Comparison of ENCODE assay signal across 9 mouse cellular contexts in genomic region chr15:31627277-31628154, GRCm38 (mm10). TPM values are rescaled to one million over a fixed set of nuclear protein-coding genes. Genes with fewer than 3 reads are reported as not detected.
DNase-seq lines count a peak whose midpoint lies in the region; ATAC-seq and TF ChIP-seq lines count a peak whose summit lies in the region.
"Had no signal": no experiment of that assay in that cellular context is flagged by ENCODE, and none has a peak within 500 bp of the region (broad histone marks: within the 10 kb centered on the region; RNA-seq: fewer than 3 reads in every experiment).

No protein-coding gene starts in this region.

- no peak for ATAC-seq in intestine, embryonic 14.5 days (replicated peaks; ENCODE audit: low FRiP score, low TSS enrichment, low read depth)
- no peak for ATAC-seq in intestine, postnatal 0 days
- no peak for ATAC-seq in hindbrain, embryonic 11.5 days (ENCODE audit: low FRiP score)
- peak; percentile 20; the same call in 1 of the 2 replicates for ATAC-seq in megakaryocyte progenitor cell, adult 5-6 weeks (replicated peaks; ENCODE audit: poor library complexity)

- no peak for TF ChIP-seq POLR2A in brain, embryonic 14.5 days (IDR thresholded peaks at IDR 0.05; ENCODE audit: borderline replicate concordance, extremely low read depth, insufficient read depth, insufficient read length, poor library complexity, severe bottlenecking)

- no peaks in the 10 kb centered on the region for H3K9me3 ChIP-seq in intestine, embryonic 14.5 days (ENCODE audit: control insufficient read depth, low read length)
- H3K9me3 ChIP-seq in intestine, postnatal 0 days (ENCODE audit: control insufficient read depth), result no peaks in the 10 kb centered on the region
- H3K9me3 ChIP-seq in hindbrain, embryonic 11.5 days (ENCODE audit: control insufficient read depth, low read length), result no peaks in the 10 kb centered on the region

- DNase-seq in intestine, embryonic 14.5 days (ENCODE audit: low spot score), result peak; percentile 59
- DNase-seq in brain, embryonic 14.5 days (ENCODE audit: low read depth), result peak; percentile 79
- peak; percentile 15 for DNase-seq in hindbrain, embryonic 11.5 days (ENCODE audit: low spot score)
- no peak for DNase-seq in urinary bladder, postnatal 36 days (ENCODE audit: low spot score in 2 of 2)
- DNase-seq in cerebellum, adult 9-11 months, result no peak
- no peak for DNase-seq in heart, postnatal 10 days
- DNase-seq: kidney, adult 9 months had no signal

- H3K27ac ChIP-seq in intestine, embryonic 14.5 days (ENCODE audit: low read depth), result peak overlapping the region; percentile 77; the same call in 1 of the 2 replicates
- H3K27ac ChIP-seq in intestine, postnatal 0 days (ENCODE audit: low read depth, low read length), result no peak overlapping the region
- no peak overlapping the region for H3K27ac ChIP-seq in hindbrain, embryonic 11.5 days (ENCODE audit: low read depth, low read length)

- peak overlapping the region; percentile 29 for H3K4me2 ChIP-seq in intestine, embryonic 14.5 days (ENCODE audit: low read length)
- H3K4me2 ChIP-seq in intestine, postnatal 0 days (replicated peaks; ENCODE audit: low read depth), result no peak overlapping the region
- H3K4me2 ChIP-seq in hindbrain, embryonic 11.5 days (replicated peaks; ENCODE audit: low read depth, low read length), result no peak overlapping the region

- no peak overlapping the region for H3K4me3 ChIP-seq in intestine, embryonic 14.5 days (ENCODE audit: low read depth, low read length)
- H3K4me3 ChIP-seq in intestine, postnatal 0 days (ENCODE audit: low read depth, low read length), result no peak overlapping the region
- H3K4me3 ChIP-seq in hindbrain, embryonic 11.5 days (ENCODE audit: low read depth, low read length), result no peak overlapping the region

- H3K9ac ChIP-seq in intestine, embryonic 14.5 days (ENCODE audit: low read length), result no peak overlapping the region
- H3K9ac ChIP-seq in intestine, postnatal 0 days (ENCODE audit: low read depth, low read length), result no peak overlapping the region
- H3K9ac ChIP-seq in hindbrain, embryonic 11.5 days (ENCODE audit: low read depth, low read length), result no peak overlapping the region

- intact Hi-C loops in heart, postnatal 10 days (cut with DNase I), result no loop called here

- no peaks in the 10 kb centered on the region for H3K27me3 ChIP-seq in intestine, embryonic 14.5 days (replicated peaks; ENCODE audit: control insufficient read depth, insufficient read depth, low read length)
- H3K27me3 ChIP-seq in intestine, postnatal 0 days (replicated peaks; ENCODE audit: control insufficient read depth, insufficient read depth, low read length), result no peaks in the 10 kb centered on the region
- H3K27me3 ChIP-seq in hindbrain, embryonic 11.5 days (ENCODE audit: control insufficient read depth, insufficient read depth, low read length), result no peaks in the 10 kb centered on the region

- H3K36me3 ChIP-seq in intestine, embryonic 14.5 days (ENCODE audit: control insufficient read depth, insufficient read depth, low read length), result no peaks in the 10 kb centered on the region
- no peaks in the 10 kb centered on the region for H3K36me3 ChIP-seq in intestine, postnatal 0 days (ENCODE audit: control insufficient read depth, insufficient read depth)
- H3K36me3 ChIP-seq in hindbrain, embryonic 11.5 days (ENCODE audit: control insufficient read depth, insufficient read depth, low read length), result no peaks in the 10 kb centered on the region

- TF ChIP-seq CTCF in intestine, postnatal 0 days (IDR thresholded peaks at IDR 0.05; ENCODE audit: low read depth), result no peak
- TF ChIP-seq CTCF in brain, embryonic 14.5 days (IDR thresholded peaks at IDR 0.05; ENCODE audit: borderline replicate concordance, extremely low read depth, insufficient read depth, insufficient read length), result no peak

- H3K4me1 ChIP-seq in intestine, embryonic 14.5 days (replicated peaks; ENCODE audit: control insufficient read depth, insufficient read depth, low read length), result peaks cover 7% of the 10 kb centered on the region; the same call in 1 of the 2 replicates
- H3K4me1 ChIP-seq in intestine, postnatal 0 days (replicated peaks; ENCODE audit: control insufficient read depth, insufficient read depth, low read length), result no peaks in the 10 kb centered on the region
- no peaks in the 10 kb centered on the region for H3K4me1 ChIP-seq in hindbrain, embryonic 11.5 days (replicated peaks; ENCODE audit: control insufficient read depth, insufficient read depth, low read length)

- 28% methylated on average over 12 of the region's 12 CpGs for WGBS in intestine, embryonic 14.5 days
- 50% methylated on average over 12 of the region's 12 CpGs for WGBS in intestine, postnatal 0 days
- 56% methylated on average over 12 of the region's 12 CpGs for WGBS in hindbrain, embryonic 11.5 days

RNA-seq across cellular contexts. Expression of gene Fam173b, which starts 25.9 kb away (rescaled TPM):
- polyA plus RNA-seq in intestine, embryonic 14.5 days (2014; fragmentation: Nextera tagmentation; extraction: Ambion mirVana), result 13.1 and 16.5 TPM in 2 replicates
- 9.0 and 9.8 TPM in 2 replicates for polyA plus RNA-seq in intestine, postnatal 0 days (2015; fragmentation: Nextera tagmentation; extraction: Ambion mirVana)
- 13.4 and 14.9 TPM in 2 replicates for polyA plus RNA-seq in brain, embryonic 14.5 days (2012; rRNA removed)
- 14.7 and 15.6 TPM in 2 replicates for polyA plus RNA-seq in hindbrain, embryonic 11.5 days (2014; fragmentation: Nextera tagmentation; extraction: Ambion mirVana)
- 8.4 and 10.7 TPM in 2 replicates for total RNA-seq in megakaryocyte progenitor cell, adult 5-6 weeks (2015)
- total RNA-seq in megakaryocyte progenitor cell, adult 5-6 weeks (2017), result 7.7 and 11.7 TPM in 2 replicates
- total RNA-seq in heart, postnatal 10 days (2021), result 10 to 100 TPM; 15.3 to 16.4 TPM

RNA-seq across cellular contexts. Expression of gene Cct5, which starts 25.9 kb away (rescaled TPM):
- 599 and 621 TPM in 2 replicates for polyA plus RNA-seq in intestine, embryonic 14.5 days (2014; fragmentation: Nextera tagmentation; extraction: Ambion mirVana)
- 165 and 172 TPM in 2 replicates for polyA plus RNA-seq in intestine, postnatal 0 days (2015; fragmentation: Nextera tagmentation; extraction: Ambion mirVana)
- 354 and 372 TPM in 2 replicates for polyA plus RNA-seq in brain, embryonic 14.5 days (2012; rRNA removed)
- polyA plus RNA-seq in hindbrain, embryonic 11.5 days (2014; fragmentation: Nextera tagmentation; extraction: Ambion mirVana), result 721 and 746 TPM in 2 replicates
- 536 and 576 TPM in 2 replicates for total RNA-seq in megakaryocyte progenitor cell, adult 5-6 weeks (2015)
- total RNA-seq in megakaryocyte progenitor cell, adult 5-6 weeks (2017), result 522 and 555 TPM in 2 replicates
- total RNA-seq in heart, postnatal 10 days (2021), result 100 to 1,000 TPM; 176 to 187 TPM

Comparison
In these comparisons a context has a peak if more than half of its experiments do, and no peak if none do; other contexts are left out.
1. DNase-seq: peak in intestine, embryonic 14.5 days (single experiment), brain, embryonic 14.5 days (single experiment) and hindbrain, embryonic 11.5 days (single experiment); none in urinary bladder, postnatal 36 days (0 of 2), cerebellum, adult 9-11 months (single experiment) and heart, postnatal 10 days (0 of 2).